Mouse (Mus musculus): ENCODE measurements around the gene Izumo4.

Izumo4 gene

DNA sequence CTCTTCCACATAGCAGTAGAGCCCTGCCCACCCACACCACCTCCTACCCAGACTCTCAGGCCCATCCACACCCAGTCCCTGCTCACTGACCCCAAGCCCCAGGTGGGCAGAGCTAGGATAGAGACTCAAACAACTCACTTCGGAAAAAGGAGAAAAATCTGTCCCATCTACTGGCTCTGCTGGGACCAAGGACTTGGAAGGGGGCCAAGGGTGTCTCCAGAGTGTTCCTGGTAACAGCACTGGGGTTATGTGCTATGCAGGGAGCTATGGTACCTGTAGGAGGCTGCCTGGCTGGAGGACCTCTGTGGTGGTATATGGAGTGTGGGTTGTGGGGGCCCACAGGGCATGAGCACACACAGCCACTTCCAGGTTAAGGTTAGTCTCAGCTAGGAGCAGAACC, 15.3 kb downstream of the Izumo4 start:
- no peak for DNase-seq (ENCODE audit: low spot score in 2 of 2)

DNA sequence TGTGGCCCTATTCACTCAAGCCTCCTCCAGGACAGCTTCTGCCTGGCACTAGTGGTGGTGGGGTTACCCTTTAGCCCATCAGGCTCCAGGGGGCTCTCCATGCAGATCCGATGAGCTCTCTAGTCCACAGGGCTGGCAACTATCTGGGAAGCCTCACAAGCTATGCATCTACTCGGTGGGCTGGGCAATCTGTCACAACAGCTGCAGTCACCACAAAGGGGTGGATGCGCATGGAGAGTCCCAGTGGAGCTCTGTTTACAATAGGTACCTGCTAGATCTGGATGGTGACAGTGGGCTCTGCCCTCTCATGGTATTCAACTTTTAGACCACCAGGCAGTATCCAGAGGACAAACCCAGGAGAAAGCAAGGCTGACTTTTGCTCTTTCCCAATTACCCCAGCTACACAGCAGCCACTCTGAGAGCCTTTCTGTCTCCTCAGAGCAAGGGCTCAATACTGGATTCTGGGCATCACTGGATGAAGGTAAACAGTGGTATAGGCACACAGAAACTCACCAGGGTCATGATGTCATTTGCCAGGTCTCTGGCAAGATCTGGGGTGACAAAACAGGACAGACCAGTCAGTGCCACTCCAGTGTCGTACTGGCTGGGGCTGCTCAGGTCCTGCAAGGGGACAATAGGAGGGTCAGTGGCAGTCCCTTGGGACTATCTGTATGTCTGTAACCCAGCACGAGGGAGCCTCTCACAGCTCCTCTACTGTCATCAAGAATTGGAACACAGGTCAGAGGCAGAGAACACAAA, 25.6 kb downstream of the Izumo4 start:
- DNase-seq (ENCODE audit: low spot score in 2 of 2), result no peak

DNA sequence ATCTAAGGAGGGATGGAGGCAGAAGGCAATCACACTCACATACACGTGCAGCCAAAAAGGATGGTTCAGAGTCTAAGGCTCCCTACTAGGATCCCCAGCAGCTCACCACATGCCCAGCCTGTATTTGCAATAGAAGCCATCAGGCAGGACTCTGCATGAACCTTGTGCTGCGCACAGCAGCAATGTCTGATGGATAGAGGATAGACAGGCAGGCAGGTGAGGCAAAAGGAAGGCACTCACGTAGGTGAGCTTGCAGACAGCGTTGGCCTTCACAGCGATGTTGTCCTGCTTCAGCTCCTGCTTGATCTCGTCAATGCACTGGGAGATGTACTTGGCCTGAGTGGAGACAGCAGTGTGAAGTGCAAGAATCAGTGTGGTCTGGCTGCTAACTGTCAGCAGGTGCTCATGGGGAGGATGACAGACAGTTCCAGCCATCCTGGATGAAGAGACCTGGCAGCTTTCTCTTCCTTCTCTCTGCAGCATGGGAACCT, 30.7 kb downstream of the Izumo4 start:
- DNase-seq (ENCODE audit: low spot score in 2 of 2), result no peak

DNA sequence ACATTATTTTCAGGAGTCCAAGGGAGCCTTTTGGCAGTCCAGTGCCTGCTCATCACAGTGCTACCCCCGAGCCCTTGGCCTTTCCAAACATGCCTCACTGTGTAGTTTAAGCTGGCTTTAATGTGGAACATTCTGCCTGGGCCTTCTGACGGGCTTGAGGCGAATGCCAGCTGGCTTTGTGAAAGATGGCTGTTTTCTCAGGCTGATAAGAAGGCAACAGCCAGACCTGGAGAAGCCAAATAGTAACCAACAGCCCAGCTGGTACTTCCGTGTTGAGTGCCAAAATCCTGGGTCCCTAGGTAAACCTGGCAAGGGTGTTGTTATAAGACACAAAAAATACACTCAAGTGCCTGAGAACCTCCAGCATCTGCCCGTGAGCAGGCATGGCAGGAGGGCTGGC, 34.7 kb downstream of the Izumo4 start:
- DNase-seq (ENCODE audit: low spot score in 2 of 2), result no peak

DNA sequence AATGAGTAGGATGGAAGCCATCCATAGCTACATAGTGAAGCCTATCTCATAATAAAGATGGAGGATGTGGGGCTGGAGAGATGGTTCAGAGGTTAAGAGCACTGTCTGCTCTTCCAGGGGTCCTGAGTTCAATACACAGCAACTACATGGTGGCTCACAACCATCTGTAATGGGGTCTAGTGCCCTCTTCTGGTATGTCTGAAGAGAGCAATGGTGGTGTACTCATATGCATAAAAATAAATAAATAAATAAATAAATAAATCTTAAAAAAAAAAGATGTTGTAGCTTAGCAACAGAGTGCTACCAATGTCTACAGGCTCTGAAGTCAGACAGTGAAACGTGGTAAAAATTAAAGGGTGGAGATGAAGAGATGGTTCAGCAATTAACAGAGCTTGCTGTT, 36.7 kb downstream of the Izumo4 start:
- DNase-seq (ENCODE audit: low spot score in 2 of 2), result no peak

DNA sequence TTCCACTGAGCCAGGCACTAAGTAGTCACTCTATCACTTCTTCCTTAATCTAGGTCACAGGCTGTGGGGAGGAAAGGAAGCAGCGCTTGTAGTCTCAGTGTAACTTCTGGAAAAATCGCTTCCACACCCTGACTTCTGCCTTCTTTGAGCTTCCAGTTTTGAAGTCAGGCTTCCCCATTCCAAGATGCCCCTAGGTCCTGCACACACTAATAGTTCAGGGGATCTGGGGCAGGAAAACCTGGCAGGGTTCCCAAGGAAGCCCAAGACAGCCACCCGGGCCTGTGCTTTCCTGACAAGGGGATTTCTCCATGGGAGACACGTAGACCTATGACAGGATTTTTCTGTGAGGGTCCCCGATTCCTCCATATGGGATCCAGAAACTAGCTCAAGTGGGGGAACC, 39.2 kb downstream of the Izumo4 start:
- no peak for DNase-seq (ENCODE audit: low spot score in 2 of 2)

DNA sequence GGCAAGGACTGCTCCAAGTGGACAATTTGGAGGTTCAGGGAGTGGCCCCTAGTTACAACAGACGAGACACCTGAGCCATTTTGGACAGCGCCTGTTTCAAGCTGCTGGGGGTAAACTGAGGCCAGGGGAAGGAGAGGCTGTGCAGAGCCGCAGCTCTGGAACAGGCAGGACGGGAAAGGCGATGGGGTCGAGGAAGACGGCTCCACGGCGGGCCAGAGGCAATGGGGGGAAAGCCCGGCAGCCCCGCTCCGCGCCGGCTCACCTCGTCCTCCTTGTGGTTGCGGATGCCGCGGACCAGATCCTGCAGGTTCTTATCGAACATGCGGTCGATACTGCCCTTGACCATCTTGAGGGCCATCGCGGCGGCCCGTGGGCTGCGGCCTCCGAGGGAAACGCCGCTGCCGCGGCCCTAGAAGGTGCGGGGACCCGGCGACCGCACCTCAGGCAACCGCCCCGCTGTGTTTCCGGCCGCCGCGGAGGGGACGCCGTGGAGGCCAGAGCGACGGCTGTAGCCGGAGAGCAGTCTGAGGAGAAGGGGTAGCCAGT, 39.7 kb downstream of the Izumo4 start:
- DNase-seq (ENCODE audit: low spot score in 2 of 2), result no peak

DNA sequence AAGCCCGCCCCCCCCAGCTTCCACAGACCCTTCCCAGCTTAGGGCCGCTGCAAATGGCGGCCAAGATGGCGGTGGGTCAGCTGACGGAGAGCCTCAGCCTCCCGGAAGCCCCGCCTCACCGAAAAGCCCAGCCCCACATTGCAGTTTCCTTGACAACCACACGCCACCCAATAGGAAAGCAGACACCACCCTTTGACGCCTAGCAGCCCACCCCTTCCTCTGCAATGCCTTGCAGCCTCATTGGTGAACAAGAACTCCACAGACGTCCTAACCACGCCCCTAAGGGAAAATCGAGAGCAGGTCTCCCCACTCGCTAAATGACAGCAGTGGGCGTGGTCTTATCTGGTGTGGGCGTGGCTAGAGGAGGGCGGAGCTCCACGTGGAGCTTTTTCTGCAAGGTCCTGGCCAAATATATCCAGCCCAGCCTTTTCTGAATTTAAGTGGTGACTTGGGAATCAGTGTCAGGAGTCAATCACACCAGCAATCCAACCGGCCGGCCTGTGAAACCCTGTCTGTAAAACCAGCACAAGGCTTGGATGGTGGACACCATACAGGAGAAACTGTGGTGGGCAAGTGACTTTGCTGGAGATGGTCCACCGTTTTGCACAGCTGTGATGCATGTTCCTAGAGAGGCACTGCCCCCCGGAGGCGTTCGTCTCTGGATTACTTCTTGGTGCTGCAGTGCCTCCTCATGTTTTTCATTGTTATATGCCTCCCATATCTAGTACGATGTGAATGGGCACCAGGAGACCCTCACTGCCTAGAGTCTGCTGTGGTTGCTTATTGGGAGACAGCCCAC, 40.4 kb downstream of the Izumo4 start, which contains the start of gene Ap3d1:
Gene Ap3d1, minus strand, starts transcription at position 85 of the 799 bp plus-strand sequence.
- DNase-seq (ENCODE audit: low spot score in 2 of 2), result peak; percentile 99

DNA sequence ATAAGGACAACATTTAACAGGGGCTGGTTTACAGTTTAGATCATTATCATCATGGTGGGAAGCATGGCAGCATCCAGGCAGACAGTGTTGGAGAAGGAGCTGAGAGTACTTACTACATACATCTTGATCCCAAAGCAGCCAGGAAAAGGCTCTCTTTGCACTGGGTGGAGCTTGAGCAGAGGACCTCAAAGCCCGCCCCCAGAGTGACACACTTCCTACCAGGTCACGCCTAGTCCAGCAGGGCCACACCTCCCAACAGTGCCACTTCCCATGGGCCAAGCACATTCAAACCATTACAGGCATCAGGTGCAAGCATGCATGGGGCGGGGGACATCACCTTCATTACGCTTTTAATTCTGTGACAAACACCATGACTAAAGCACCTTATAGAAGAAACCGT, 42.3 kb downstream of the Izumo4 start:
- DNase-seq (ENCODE audit: low spot score in 2 of 2), result peak; percentile 70 to 82

DNA sequence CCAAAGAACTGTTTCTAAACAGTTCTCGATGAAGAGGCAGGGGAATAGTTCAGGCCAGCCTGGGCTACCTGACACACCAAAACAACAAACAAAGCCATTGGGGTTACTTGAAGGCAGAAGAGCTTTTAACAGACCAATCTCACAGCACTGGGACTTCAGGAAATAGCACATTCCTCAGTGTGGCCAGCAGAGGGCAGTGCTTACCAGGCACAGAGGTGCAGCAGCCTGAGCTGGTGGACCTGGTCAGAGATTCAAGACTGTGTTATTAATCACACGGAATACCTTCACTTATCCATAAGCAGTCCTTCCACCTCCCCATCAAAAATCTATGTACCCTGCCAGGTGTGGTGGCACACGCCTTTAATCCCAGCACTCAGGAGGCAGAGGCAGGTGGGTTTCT, 45.4 kb downstream of the Izumo4 start:
- peak; percentile 76 to 92 for DNase-seq (ENCODE audit: low spot score in 2 of 2)

DNA sequence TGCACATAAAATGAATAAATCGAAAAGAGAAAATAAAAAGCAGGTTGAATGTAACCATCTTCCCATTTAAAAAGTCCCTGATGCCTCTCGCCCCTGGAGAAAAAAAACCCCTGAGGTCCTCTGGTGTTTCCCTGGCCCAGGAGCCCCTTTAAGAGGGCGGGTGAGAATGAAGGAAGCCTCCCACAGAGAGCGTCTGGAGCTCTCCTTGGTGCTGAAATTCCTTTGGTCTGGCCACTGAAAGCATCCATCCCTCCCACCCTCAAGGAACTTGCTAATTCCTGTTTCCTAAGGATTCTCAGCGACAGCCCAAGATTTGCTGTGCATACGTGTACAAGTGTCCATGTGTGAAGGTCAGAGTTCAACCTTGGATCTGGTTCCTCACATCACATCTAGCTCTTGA, 46.6 kb downstream of the Izumo4 start:
- peak; percentile 52 to 81 for DNase-seq (ENCODE audit: low spot score in 2 of 2)

DNA sequence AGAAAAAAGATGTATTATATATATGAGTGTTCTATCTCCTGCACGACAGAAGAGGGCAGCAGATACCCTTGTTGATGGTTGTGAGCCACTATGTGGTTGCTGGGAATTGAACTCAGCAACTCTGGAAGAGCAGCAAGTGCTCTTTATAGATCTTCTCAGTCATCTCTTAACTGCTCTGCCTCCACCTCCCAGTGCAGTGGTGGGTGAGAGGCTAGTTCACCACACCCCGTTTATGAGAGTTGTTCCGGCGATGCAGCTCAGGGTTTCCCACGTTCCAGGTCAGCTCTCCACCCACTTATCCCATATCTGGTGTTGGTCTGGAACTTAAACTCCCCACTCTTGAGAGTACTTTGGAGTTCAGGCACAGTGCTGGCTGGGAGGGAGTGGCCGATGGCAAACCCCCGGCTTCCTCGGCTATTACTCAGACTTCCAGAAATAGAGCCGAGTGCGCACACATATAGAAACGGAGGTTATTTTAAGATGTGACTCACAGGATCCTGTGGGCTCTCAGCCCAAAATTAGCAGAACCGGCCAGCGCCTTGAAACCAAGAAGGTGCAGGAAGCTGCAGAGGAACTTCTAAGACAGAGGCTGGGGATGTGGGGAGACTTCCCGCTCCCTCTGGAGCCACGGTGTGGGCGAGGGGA, 49.3 kb downstream of the Izumo4 start:
- DNase-seq (ENCODE audit: low spot score in 2 of 2), result peak in 1 of 2 experiments; percentile 20

DNA sequence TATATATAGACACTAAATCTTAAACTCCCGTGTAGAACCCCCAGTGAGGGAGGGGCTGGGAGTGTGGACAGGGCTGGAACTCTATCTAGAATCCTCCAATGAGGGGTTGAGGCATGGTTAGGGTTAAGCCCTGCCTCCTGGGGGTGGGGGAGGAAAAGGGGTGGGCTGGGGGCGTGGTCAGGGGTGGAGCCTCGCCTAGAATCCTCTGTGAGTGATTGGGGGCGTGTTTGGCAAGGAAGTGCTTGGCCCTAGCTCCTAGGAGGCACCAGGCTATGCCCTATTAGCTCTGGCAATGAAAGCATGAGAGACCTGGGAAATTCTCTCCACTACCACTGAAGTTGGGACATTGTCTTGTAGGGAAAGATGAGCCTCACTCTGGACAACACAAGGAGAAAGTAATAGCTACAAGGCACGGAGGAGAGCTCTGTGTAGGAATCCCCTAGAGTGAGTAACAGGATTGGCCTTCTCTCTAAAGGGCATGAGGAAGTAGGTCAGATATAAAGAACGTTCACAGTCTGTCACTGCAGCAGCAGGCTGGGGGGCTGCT, 50.2 kb downstream of the Izumo4 start:
- peak; percentile 74 to 83 for DNase-seq (ENCODE audit: low spot score in 2 of 2)

DNA sequence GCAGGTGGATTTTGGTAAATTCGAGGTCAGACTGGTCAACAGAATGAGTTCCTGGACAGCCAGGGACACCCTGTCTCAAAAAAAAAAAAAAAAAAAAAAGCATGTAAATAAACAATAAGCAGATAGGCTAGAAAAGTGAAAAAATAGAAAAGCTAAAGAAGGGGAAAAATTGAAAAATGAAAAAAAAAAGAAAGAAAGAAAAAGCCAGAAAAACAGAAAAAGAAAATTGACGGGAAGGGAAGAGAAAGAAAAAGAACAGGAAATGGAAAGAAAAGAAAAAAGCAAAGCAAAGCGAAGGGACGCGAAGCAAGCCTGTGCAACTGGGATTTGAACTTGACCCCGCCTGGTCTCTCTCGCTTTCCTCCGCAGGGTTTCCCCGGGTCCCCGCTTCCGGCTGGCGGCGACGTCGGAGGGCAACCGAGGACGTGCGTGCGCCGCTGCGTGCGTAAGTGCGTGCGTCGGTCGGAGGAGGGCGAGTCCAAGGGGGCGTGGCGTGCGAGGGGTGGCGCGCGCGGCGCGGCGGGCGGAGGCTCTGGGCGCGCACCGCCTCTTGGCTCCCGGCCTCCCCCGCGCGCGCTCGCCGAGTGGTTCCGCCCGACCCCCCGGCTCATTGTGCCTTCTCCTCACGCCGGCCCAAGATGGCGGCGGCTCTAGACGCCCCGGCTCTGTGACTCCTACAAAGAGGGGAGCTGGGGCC, 52.8 kb downstream of the Izumo4 start, which contains the start of gene Dot1l:
Gene Dot1l, plus strand, starts transcription at position 613 of the 697 bp plus-strand sequence.
- DNase-seq (ENCODE audit: low spot score in 2 of 2), result peak; percentile 99 to 100

Data from spleen, postnatal 4 days (tissue).